Comparison of ENCODE assay signal across 8 mouse cellular contexts in genomic region chr2:109676618-109676974, GRCm38 (mm10). TPM values are rescaled to one million over a fixed set of nuclear protein-coding genes. Genes with fewer than 3 reads are reported as not detected.
DNase-seq lines count a peak whose midpoint lies in the region; ATAC-seq lines count a peak whose summit lies in the region.

No protein-coding gene starts in this region.

- H3K9me3 ChIP-seq in embryonic facial prominence, embryonic 11.5 days (replicated peaks; ENCODE audit: control insufficient read depth, low read length), result no peaks in the 10 kb centered on the region
- H3K9me3 ChIP-seq in hindbrain, embryonic 10.5 days, result no peaks in the 10 kb centered on the region
- no peaks in the 10 kb centered on the region for H3K9me3 ChIP-seq in midbrain, embryonic 16.5 days (replicated peaks; ENCODE audit: control insufficient read depth, low read length, poor library complexity, severe bottlenecking)

- peak overlapping the region; percentile 97; the same call in 1 of the 2 replicates for H3K4me2 ChIP-seq in embryonic facial prominence, embryonic 11.5 days (ENCODE audit: low read depth, low read length)
- peak overlapping the region; percentile 100 for H3K4me2 ChIP-seq in midbrain, embryonic 16.5 days (ENCODE audit: low read length)

- H3K4me1 ChIP-seq in embryonic facial prominence, embryonic 11.5 days (ENCODE audit: control insufficient read depth, insufficient read depth, low read length), result no peaks in the 10 kb centered on the region
- peaks cover 37% of the 10 kb centered on the region for H3K4me1 ChIP-seq in hindbrain, embryonic 10.5 days (replicated peaks)
- H3K4me1 ChIP-seq in midbrain, embryonic 16.5 days (ENCODE audit: control insufficient read depth, insufficient read depth, low read length), result peaks cover 17% of the 10 kb centered on the region

- no peak overlapping the region for H3K27ac ChIP-seq in embryonic facial prominence, embryonic 11.5 days (replicated peaks; ENCODE audit: low read depth, low read length)
- H3K27ac ChIP-seq in hindbrain, embryonic 10.5 days, result no peak overlapping the region
- H3K27ac ChIP-seq in midbrain, embryonic 16.5 days (ENCODE audit: low read length), result peak overlapping the region; percentile 92

- no peak overlapping the region for H3K9ac ChIP-seq in embryonic facial prominence, embryonic 11.5 days (replicated peaks; ENCODE audit: low read length)
- peak overlapping the region; percentile 88 for H3K9ac ChIP-seq in midbrain, embryonic 16.5 days (ENCODE audit: low read depth, low read length)

- WGBS in embryonic facial prominence, embryonic 11.5 days, result 0% methylated on average over 5 of the region's 6 CpGs
- WGBS in hindbrain, embryonic 10.5 days, result 2% methylated on average over 6 of the region's 6 CpGs
- 1% methylated on average over 5 of the region's 6 CpGs for WGBS in midbrain, embryonic 16.5 days

- H3K4me3 ChIP-seq in embryonic facial prominence, embryonic 11.5 days (ENCODE audit: low read depth, low read length), result no peak overlapping the region
- peak overlapping the region; percentile 63 for H3K4me3 ChIP-seq in hindbrain, embryonic 10.5 days
- H3K4me3 ChIP-seq in midbrain, embryonic 16.5 days (ENCODE audit: low read depth, low read length), result peak overlapping the region; percentile 49

- no peak for ATAC-seq in embryonic facial prominence, embryonic 11.5 days (replicated peaks; ENCODE audit: insufficient number of reproducible peaks, low FRiP score, low TSS enrichment, low read depth)
- ATAC-seq in midbrain, embryonic 16.5 days, result no peak; the same call in 1 of the 2 replicates

- peak; percentile 3 to 21 for DNase-seq in layer of hippocampus, postnatal 10 days (ENCODE audit: low spot score in 2 of 2)
- DNase-seq in layer of hippocampus, postnatal 36 days, result no peak
- DNase-seq in embryonic facial prominence, embryonic 11.5 days (ENCODE audit: low spot score), result no peak
- DNase-seq in hindbrain, embryonic 10.5 days (ENCODE audit: low spot score), result no peak
- DNase-seq in gastrocnemius, adult 8-10 months (ENCODE audit: low spot score in 2 of 2), result no peak
- no peak for DNase-seq in ovary, postnatal 14 days (ENCODE audit: low spot score)
- no peak for DNase-seq in adrenal gland, adult 8-10 months

- no peaks in the 10 kb centered on the region for H3K36me3 ChIP-seq in embryonic facial prominence, embryonic 11.5 days (replicated peaks; ENCODE audit: control insufficient read depth, insufficient read depth, low read depth, low read length)
- no peaks in the 10 kb centered on the region for H3K36me3 ChIP-seq in hindbrain, embryonic 10.5 days
- H3K36me3 ChIP-seq in midbrain, embryonic 16.5 days (ENCODE audit: control insufficient read depth, insufficient read depth, low read length), result no peaks in the 10 kb centered on the region

- H3K27me3 ChIP-seq in embryonic facial prominence, embryonic 11.5 days (ENCODE audit: control insufficient read depth, insufficient read depth, low read length), result peaks cover 35% of the 10 kb centered on the region
- peaks cover 68% of the 10 kb centered on the region for H3K27me3 ChIP-seq in hindbrain, embryonic 10.5 days (ENCODE audit: insufficient read depth, poor library complexity, severe bottlenecking)
- H3K27me3 ChIP-seq in midbrain, embryonic 16.5 days (ENCODE audit: control insufficient read depth, insufficient read depth, low read depth, low read length), result peaks cover 11% of the 10 kb centered on the region

RNA-seq across cellular contexts. Expression of gene Bdnf, which starts 2.1 kb away (rescaled TPM):
- total RNA-seq in layer of hippocampus, postnatal 10 days (2021), result 10 to 100 TPM; 27.1 to 29.6 TPM
- total RNA-seq in layer of hippocampus, postnatal 36 days (2021), result 10 to 100 TPM; 30.8 to 34.2 TPM
- polyA plus RNA-seq in embryonic facial prominence, embryonic 11.5 days (2014; fragmentation: Nextera tagmentation; extraction: Ambion mirVana), result 6.6 and 7.9 TPM in 2 replicates
- 2.0 and 3.5 TPM in 2 replicates for polyA plus RNA-seq in hindbrain, embryonic 10.5 days (2016; fragmentation: Nextera tagmentation; extraction: Ambion mirVana)
- polyA plus RNA-seq in midbrain, embryonic 16.5 days (2015; fragmentation: Nextera tagmentation; extraction: Ambion mirVana), result 7.3 and 9.3 TPM in 2 replicates
- 1 to 10 TPM in 1 of 4 experiments, under 1 TPM in 3; 0.16 to 1.0 (median 0.59) TPM for total RNA-seq in gastrocnemius, adult 8-10 months (2022)
- total RNA-seq in adrenal gland, adult 8-10 months (2022), result under 1 TPM in 2 of 4 experiments, not detected in 2; 0.14 to 0.23 TPM

Comparison
In these comparisons a context has a peak if more than half of its experiments do, and no peak if none do; other contexts are left out.
1. DNase-seq: peak in layer of hippocampus, postnatal 10 days (2 of 2); none in layer of hippocampus, postnatal 36 days (0 of 2), embryonic facial prominence, embryonic 11.5 days (single experiment), hindbrain, embryonic 10.5 days (single experiment), gastrocnemius, adult 8-10 months (0 of 2), ovary, postnatal 14 days (single experiment) and adrenal gland, adult 8-10 months (single experiment).
2. RNA of gene Bdnf, which starts 2.1 kb away (total RNA-seq): 30.8 to 34.2 TPM in layer of hippocampus, postnatal 36 days and 27.1 to 29.6 TPM in layer of hippocampus, postnatal 10 days; 0.16 to 1.0 TPM in gastrocnemius, adult 8-10 months and 0.14 to 0.23 TPM in adrenal gland, adult 8-10 months; every median in the first group is over 10 times any median in the second.